Mouse (Mus musculus) ES-E14 (cell line): ENCODE measurements around the gene Rapgef3. TPM values are rescaled to one million over a fixed set of nuclear protein-coding genes. Genes with fewer than 3 reads are reported as not detected.

Experiments
- DNase-seq: peaks from one replicate; pipeline ENCODE4 v3.0.0-alpha.2; 2013; ENCODE audit warnings: low read depth, low spot score
- H3K27ac ChIP-seq: 2 replicates; pipeline ENCODE4 v1.5.1; 2012; ENCODE audit warnings: low read depth, mild to moderate bottlenecking, low read length, moderate library complexity, mixed read lengths; ENCODE audit not compliant: poor library complexity, insufficient read depth, severe bottlenecking
- H3K36me3 ChIP-seq: 2 replicates; pipeline ENCODE4 v1.6.1; 2012; ENCODE audit warnings: mild to moderate bottlenecking, low read length, moderate library complexity, mixed read lengths; ENCODE audit not compliant: control insufficient read depth, poor library complexity, insufficient read depth, severe bottlenecking
- H3K4me1 ChIP-seq, 2 experiments: fragments of 150-350 bp in 1 of 2; sonication (generic) in 1 of 2; 2 replicates each; pipeline ENCODE4 v1.6.1; 2012; ENCODE audit warnings: low read length in 2 of 2, mild to moderate bottlenecking in 1 of 2, mixed read lengths in 1 of 2; ENCODE audit not compliant: control insufficient read depth in 2 of 2, insufficient read depth in 2 of 2, poor library complexity in 1 of 2
- H3K4me3 ChIP-seq, 2 experiments: fragments of 150-350 bp in 1 of 2; sonication (generic) in 1 of 2; 2 replicates each; pipeline ENCODE4 v1.5.1; 2012; ENCODE audit warnings: low read length in 2 of 2, low read depth in 1 of 2, mild to moderate bottlenecking in 1 of 2, mixed read lengths in 1 of 2; ENCODE audit not compliant: insufficient read depth in 1 of 2, poor library complexity in 1 of 2, severe bottlenecking in 1 of 2
- H3K9ac ChIP-seq: 2 replicates; pipeline ENCODE4 v1.6.1; 2012; ENCODE audit warnings: low read depth, mild to moderate bottlenecking, low read length, mixed read lengths; ENCODE audit not compliant: poor library complexity, insufficient read depth, severe bottlenecking
- H3K9me3 ChIP-seq: fragments of 150-350 bp; sonication (generic); 2 replicates; pipeline ENCODE4 v1.6.1; 2012; ENCODE audit warnings: low read depth, mild to moderate bottlenecking, low read length; ENCODE audit not compliant: control insufficient read depth, insufficient read depth
- CHD2 ChIP-seq: IDR thresholded peaks from 2 replicates; pipeline ENCODE4 v1.6.1; 2014; ENCODE audit warnings: mild to moderate bottlenecking, low read depth, low read length, inconsistent platforms
- HCFC1 ChIP-seq: IDR thresholded peaks from 2 replicates; pipeline ENCODE4 v1.6.1; 2012; ENCODE audit warnings: low read length, inconsistent platforms, borderline replicate concordance; ENCODE audit not compliant: insufficient read depth
- MAFK ChIP-seq: IDR thresholded peaks from 2 replicates; pipeline ENCODE4 v1.6.1; 2014; ENCODE audit warnings: mild to moderate bottlenecking, low read depth, low read length, inconsistent platforms; ENCODE audit not compliant: insufficient read depth
- ZC3H11A ChIP-seq: IDR thresholded peaks from 2 replicates; pipeline ENCODE4 v1.6.1; 2012; ENCODE audit warnings: low read depth, mild to moderate bottlenecking, inconsistent platforms, low read length, borderline replicate concordance
- ZNF384 ChIP-seq: IDR thresholded peaks from 2 replicates; pipeline ENCODE4 v1.6.1; 2012; ENCODE audit warnings: low read depth, low read length, inconsistent platforms
- in situ Hi-C, 2 experiments: fragments of 600-800 bp; cut with MboI; formaldehyde crosslinking; loops; one replicate each; pipeline ENCODE4 v1.15.1; 2025; ENCODE audit warnings: low sequenced_read_pairs in 2 of 2, inconsistent platforms in 1 of 2; ENCODE audit not compliant: unreplicated experiment in 2 of 2
- total RNA-seq: library from RNA; depleted of rRNA; stranded (reverse); fragments of 300-350 nt; gene quantifications from 2 replicates; pipeline ENCODE4 v1.2.3, GENCODE M21; 2012

Gene Rapgef3
- total RNA-seq, 1 experiment, result 12.7 TPM

DNA sequence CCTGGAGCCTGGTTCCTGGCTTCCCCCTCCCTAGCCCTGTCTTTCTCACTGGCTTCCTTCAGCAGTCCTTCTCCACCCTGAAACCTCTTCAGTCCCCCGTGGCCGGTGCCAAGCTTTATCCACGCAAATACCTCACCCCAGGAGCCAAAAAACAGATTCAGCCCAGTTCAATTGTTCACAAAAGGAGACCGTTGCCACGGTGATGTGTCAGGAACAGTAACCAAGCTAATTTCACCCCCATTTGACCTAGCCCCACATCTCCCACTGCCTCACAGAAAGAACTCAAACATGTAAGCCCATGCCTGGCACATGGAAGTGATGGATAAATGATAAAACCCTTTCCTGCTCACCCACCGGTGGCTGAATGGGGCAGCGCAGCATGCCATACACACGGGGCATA lies 1.6 kb downstream of the Rapgef3 start:
- no peak overlapping the region for H3K9ac ChIP-seq
- H3K4me3 ChIP-seq, result peak overlapping the region; percentile 62 to 68; a peak in 2 of 4 replicates
- TF ChIP-seq HCFC1 (no peak), CHD2 (no peak), MAFK (no peak), ZNF384 (no peak), ZC3H11A (no peak)
- H3K27ac ChIP-seq, result no peak overlapping the region
- peaks cover 8 to 26% of the 10 kb centered on the region in 2 experiments; a peak in 3 of 4 replicates for H3K4me1 ChIP-seq
- H3K36me3 ChIP-seq, result no peaks in the 10 kb centered on the region
- H3K9me3 ChIP-seq, result no peaks in the 10 kb centered on the region
- no peak for DNase-seq
- in situ Hi-C loops, result no loop called here

- Histone ChIP-seq H3K36me3 (no peaks in the 10 kb centered on the region), H3K9me3 (no peaks in the 10 kb centered on the region), H3K4me1 (peaks cover 8 to 26% of the 10 kb centered on the region in 2 experiments; a peak in 3 of 4 replicates), H3K4me3 (peak overlapping the region in 1 of 2 experiments; percentile 28; a peak in 2 of 4 replicates), H3K27ac (no peak overlapping the region), H3K9ac (no peak overlapping the region)
- DNase-seq, result no peak
- in situ Hi-C loops, result no loop called here
- TF ChIP-seq CHD2 (no peak), ZNF384 (no peak), MAFK (no peak), HCFC1 (no peak)
Observed at GRCm38 (mm10) chr15:97765090-97765794, 2.5 kb downstream of the Rapgef3 start.

- Histone ChIP-seq H3K4me1 (peaks cover 8 to 26% of the 10 kb centered on the region in 2 experiments; a peak in 3 of 4 replicates), H3K4me3 (no peak overlapping the region), H3K36me3 (peaks cover 3% of the 10 kb centered on the region; the same call in 1 of the 2 replicates), H3K9me3 (no peaks in the 10 kb centered on the region), H3K27ac (no peak overlapping the region), H3K9ac (no peak overlapping the region)
- DNase-seq, result no peak
- TF ChIP-seq CHD2, result no peak
- in situ Hi-C loops, result no loop called here
Observed at GRCm38 (mm10) chr15:97764532-97764931, 3.2 kb downstream of the Rapgef3 start.

GRCm38 (mm10) chr15:97763256-97764049 lies 4.3 kb downstream of the Rapgef3 start:
- peaks cover 5 to 26% of the 10 kb centered on the region in 2 experiments; a peak in 3 of 4 replicates for H3K4me1 ChIP-seq
- peaks cover 3% of the 10 kb centered on the region; the same call in 1 of the 2 replicates for H3K36me3 ChIP-seq
- in situ Hi-C loops, result no loop called here
- no peak for TF ChIP-seq MAFK
- TF ChIP-seq ZNF384, result no peak
- no peak for TF ChIP-seq ZC3H11A
- no peak for TF ChIP-seq HCFC1
- TF ChIP-seq CHD2, result no peak
- H3K9me3 ChIP-seq, result no peaks in the 10 kb centered on the region
- no peak overlapping the region for H3K9ac ChIP-seq
- H3K4me3 ChIP-seq, result no peak overlapping the region
- no peak overlapping the region for H3K27ac ChIP-seq
- DNase-seq, result no peak
